Mouse (Mus musculus) inflammation-experienced regulatory T-cells (primary cell): ENCODE results near the gene Atf4. TPM values are rescaled to one million over a fixed set of nuclear protein-coding genes. Genes with fewer than 3 reads are reported as not detected.

Experiments
- polyA plus RNA-seq, 2 experiments: library from polyadenylated mRNA; unstranded; fragments of 100-300 nt; shearing (Covaris generic); gene quantifications; one replicate each; pipeline ENCODE4 v1.2.1; 2017

The Atf4 gene
- 100 to 1,000 TPM; 105 to 125 TPM for polyA plus RNA-seq

DNA sequence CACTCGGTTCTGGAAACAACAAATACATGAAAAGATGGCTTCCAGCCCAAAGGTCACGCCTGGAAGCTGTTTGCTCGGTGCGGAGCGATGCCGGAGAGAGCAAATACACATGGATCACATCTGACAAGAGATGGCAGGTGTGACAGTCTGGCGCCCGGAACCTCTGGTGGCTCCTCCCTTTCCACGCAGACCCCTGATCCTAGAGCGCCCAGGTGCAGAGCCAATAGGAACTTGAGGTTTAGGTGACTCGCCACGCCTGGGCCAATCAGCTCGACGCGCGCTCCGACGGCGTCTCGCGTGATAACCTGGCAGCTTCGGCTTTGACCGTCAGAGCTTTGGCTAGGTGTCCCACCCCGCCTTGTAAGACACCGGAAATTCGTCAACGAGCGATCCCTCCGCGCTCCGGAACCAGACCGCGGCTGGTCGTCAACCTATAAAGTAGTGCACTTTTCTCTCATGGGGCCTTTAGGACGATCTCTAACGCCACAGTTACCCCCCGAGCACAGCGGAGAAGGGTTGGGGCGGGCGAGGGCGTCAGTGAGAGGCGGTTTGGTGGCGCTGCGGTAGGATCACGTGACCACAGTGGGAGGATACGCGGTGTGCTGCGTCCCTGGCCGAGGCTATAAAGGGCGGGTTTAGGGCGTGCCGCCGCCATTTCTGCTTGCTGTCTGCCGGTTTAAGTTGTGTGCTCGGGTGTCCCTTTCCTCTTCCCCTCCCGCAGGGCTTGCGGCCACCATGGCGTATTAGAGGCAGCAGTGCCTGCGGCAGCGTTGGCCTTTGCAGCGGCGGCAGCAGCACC lies at the start of gene Atf4:
Atf4 (plus strand) TSS at position 338 of the 799 bp plus-strand sequence.

DNA sequence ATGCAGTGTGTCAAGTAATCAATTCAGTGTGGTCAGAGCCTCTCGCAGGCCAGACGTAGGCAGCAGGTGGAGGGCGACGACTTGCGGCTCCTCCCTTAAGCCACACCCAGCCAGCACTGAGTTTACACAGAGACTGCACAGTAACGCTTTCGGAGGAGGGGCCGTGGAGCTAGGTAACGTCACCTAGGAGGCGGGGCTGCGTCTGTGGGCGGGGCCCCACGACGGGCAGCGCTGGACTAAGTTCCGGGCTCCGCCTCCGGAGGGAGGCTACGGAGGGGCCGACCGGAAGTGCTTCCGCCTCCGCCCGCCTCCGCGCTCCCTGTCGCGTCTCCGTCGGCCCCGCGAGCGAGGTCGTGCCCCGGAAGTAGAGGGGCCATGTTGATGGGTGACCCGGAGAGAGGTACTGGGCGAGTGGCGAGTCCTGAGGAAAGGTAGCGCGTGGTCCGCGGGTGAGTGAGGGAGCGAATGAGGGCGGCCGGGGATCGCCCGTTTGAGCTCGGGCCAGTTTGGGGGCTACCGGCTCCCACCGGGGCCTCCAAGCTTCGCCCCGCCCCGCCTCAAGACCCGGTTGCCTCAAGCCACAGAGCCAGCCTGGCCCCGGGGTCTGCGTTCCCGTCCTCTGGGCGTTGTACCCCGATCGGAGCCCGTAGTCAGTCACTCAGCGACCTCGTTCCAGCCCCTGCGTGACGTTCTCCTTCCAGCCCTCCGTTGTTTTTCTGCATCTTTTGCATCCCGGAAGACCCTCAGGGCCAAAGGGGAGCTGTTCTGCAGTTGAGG lies 21.1 kb upstream of the Atf4 start, which contains the start of gene Mief1:
Mief1 (plus strand) TSS at position 286 of the 777 bp plus-strand sequence.

DNA sequence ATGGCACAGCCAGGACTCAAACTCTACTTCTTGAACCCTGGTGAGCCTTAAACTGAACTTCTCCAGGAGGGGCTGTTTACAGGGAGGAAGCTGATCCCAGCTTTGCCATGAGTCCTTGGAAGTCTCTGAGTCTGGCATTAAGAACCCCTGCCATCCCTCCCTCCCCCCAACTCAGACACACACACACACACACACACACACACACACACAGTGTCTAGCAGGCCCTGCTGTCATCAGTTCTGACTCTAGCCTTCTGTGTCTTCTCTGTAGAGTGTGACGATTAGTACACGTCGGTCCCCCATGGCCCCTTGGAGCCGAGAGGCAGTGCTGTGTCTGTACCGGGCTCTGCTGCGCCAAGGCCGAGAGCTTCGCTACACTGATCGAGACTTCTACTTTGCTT lies 19.4 kb upstream of the Atf4 start, which contains the start of gene AC140267.1:
AC140267.1 (plus strand) TSS at position 301 of the 400 bp plus-strand sequence.

DNA sequence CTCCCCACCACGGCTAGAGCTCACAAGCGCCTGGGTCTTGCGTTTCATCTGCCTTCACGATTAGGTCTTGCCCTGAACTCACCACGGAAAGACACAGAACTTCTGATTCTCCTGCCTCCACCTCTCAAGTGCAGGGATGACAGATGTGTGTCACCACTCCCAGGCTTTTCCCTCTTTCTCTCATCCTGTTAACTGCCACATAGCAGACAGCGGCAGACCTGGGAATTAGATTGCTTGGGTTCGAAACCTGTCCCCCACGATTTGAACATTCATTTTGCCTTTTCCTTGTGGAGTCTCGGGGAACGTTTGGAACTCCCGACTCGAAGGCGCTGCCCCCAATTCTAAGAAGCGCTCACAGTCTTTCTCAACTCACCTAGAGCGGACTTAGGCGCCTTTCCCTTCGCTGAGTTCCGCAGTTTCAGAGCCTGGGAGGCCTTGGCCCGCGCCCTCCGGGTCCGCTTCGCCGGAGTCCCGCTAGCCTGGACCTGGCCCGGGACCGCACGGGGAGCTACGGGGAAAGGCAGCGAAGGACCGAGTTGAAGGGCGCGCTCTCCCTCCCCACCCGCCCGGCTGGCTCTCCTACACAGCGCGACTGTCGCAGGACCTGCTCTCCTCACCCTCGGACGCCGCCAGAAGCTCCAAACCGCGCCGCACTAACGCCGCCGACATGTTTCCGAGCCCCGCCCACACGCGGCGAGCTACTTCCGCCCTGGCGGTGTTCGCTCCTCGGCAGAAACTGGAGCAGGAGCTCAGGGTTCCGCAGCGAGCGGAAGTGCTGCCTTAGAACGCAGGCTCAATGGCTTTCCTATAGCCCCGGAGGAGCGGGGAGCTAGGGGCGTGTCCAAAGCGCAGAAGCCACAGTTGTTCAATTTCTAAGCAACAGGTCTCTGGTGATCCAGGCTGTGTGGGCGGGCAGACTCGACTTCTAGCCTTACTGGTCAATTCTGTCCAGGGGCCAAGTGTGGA lies 8.9 kb downstream of the Atf4 start, which contains the start of gene Rps19bp1:
Rps19bp1 (minus strand) TSS at position 706 of the 966 bp plus-strand sequence.

DNA sequence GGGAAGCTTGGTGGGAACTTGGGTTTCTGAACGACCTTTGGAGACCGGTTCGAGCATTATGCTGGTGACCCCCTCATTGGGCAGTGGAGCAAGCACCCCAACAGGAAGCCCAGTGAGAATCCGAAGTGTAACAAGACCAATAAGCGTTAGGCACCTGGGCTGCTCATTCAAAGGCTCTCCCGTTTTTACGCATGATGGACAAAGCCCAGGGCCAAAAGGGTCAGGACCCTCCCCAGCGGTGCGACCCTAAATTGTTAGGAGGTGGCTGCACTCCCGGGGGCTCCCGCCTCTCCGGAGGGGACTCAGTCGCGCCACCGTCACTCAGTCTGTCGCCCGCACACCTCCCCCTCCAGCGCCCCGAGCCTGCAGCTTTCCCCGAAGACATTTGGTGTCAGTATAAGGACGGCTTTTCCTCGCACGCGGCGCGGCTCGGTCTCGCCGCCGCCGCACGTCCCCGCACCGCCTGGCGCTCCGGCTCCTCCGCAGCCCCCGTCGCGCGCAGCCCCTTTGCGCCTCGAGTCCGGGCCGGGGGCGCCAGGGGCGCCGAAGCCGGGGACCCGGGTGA lies 31.9 kb downstream of the Atf4 start, which contains the start of gene Cacna1i:
Cacna1i (plus strand) TSS at position 388 of the 565 bp plus-strand sequence.

Other genes starting within 250 kb of the Atf4 start
- 1 to 10 TPM in 1 of 2 experiments, under 1 TPM in 1; 0.78 to 1.7 TPM for gene Pdgfb, start 240.2 kb upstream of the Atf4 start, polyA plus RNA-seq
- 1 to 10 TPM in 1 of 2 experiments, under 1 TPM in 1; 0.70 to 1.8 TPM for gene Syngr1, start 163.8 kb upstream of the Atf4 start, polyA plus RNA-seq
- gene Rpl3, start 163.3 kb upstream of the Atf4 start, polyA plus RNA-seq: 1,000 to 10,000 TPM; 1,312 to 1,444 TPM
- gene Tab1, start 122.1 kb upstream of the Atf4 start, polyA plus RNA-seq: 10 to 100 TPM; 17.9 to 26.1 TPM
- under 1 TPM in 1 of 2 experiments, not detected in 1; 0.53 TPM for gene Mgat3, start 81.5 kb upstream of the Atf4 start, polyA plus RNA-seq
- 10 to 100 TPM; 22.4 to 34.6 TPM for gene Mief1, start 21.2 kb upstream of the Atf4 start, polyA plus RNA-seq
- gene AC140267.1, start 19.3 kb upstream of the Atf4 start, polyA plus RNA-seq: not detected
- 10 to 100 TPM; 35.3 to 35.5 TPM for gene Rps19bp1, start 9.1 kb downstream of the Atf4 start, polyA plus RNA-seq
- under 1 TPM; 0.40 to 0.49 TPM for gene Cacna1i, start 32.1 kb downstream of the Atf4 start, polyA plus RNA-seq